14 mouse cellular contexts compared by ENCODE assay signal in the genomic region with DNA sequence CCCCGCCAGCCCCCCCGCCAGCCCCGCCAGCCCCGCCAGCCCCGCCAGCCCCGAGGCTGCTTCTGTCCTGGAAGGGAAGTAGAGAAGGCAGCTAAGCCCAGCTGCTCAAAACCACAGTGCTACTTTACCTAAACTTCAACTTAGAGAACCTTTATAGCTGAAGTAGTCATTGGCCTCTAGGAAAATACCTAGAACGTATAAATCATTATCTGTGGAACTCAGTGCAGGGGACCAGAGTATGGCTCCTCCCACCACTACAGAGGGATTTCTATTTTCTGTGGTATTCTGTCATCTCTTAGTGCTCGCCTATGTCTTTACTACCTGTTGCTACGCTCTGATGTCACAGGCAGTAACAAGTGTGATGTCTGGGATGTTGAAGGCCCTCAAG. TPM values are rescaled to one million over a fixed set of nuclear protein-coding genes. Genes with fewer than 3 reads are reported as not detected.
DNase-seq lines count a peak whose midpoint lies in the region; ATAC-seq lines count a peak whose summit lies in the region.
"Had no signal": no experiment of that assay in that cellular context is flagged by ENCODE, and none has a peak within 500 bp of the region (broad histone marks: within the 10 kb centered on the region; RNA-seq: fewer than 3 reads in every experiment).

No protein-coding gene starts in this region.

- H3K4me1 ChIP-seq in heart, embryonic 11.5 days (ENCODE audit: control insufficient read depth, insufficient read depth, low read length), result peaks cover 3% of the 10 kb centered on the region; the same call in 1 of the 2 replicates
- H3K4me1 ChIP-seq in midbrain, embryonic 11.5 days (ENCODE audit: control insufficient read depth, insufficient read depth, low read length), result peaks cover 5% of the 10 kb centered on the region; the same call in 1 of the 2 replicates
- H3K4me1 ChIP-seq in midbrain, embryonic 13.5 days (replicated peaks), result peaks cover 20% of the 10 kb centered on the region
- H3K4me1 ChIP-seq in embryonic facial prominence, embryonic 12.5 days, result peaks cover 11% of the 10 kb centered on the region

- 53% methylated on average over 9 of the region's 9 CpGs for WGBS in heart, embryonic 11.5 days (ENCODE audit: insufficient replicate concordance)
- WGBS in midbrain, embryonic 11.5 days, result 56% methylated on average over 9 of the region's 9 CpGs
- WGBS in midbrain, embryonic 13.5 days, result 72% methylated on average over 9 of the region's 9 CpGs
- 34% methylated on average over 9 of the region's 9 CpGs for WGBS in embryonic facial prominence, embryonic 12.5 days

- no peak for DNase-seq in heart, postnatal 36 days
- DNase-seq in midbrain, embryonic 11.5 days (ENCODE audit: low spot score, missing footprints), result peak; percentile 62
- no peak for DNase-seq in cerebellum, adult 8-10 months
- DNase-seq: B cell, adult 2 months; kidney, adult 2 months; lung, adult 2 months had no signal

- no peak overlapping the region for H3K4me3 ChIP-seq in heart, embryonic 11.5 days (ENCODE audit: low read depth, low read length)
- H3K4me3 ChIP-seq in midbrain, embryonic 11.5 days (ENCODE audit: low read depth, low read length), result no peak overlapping the region
- H3K4me3 ChIP-seq in midbrain, embryonic 13.5 days (replicated peaks), result no peak overlapping the region
- no peak overlapping the region for H3K4me3 ChIP-seq in embryonic facial prominence, embryonic 12.5 days
- H3K4me3 ChIP-seq: limb, embryonic 15.5 days; megakaryocyte, embryonic 14.5 days; myocyte had no signal

- peaks cover 6% of the 10 kb centered on the region; the same call in 1 of the 2 replicates for H3K36me3 ChIP-seq in heart, embryonic 11.5 days (ENCODE audit: control insufficient read depth, insufficient read depth, low read length)
- peaks cover 7% of the 10 kb centered on the region for H3K36me3 ChIP-seq in midbrain, embryonic 11.5 days (ENCODE audit: control insufficient read depth, insufficient read depth, low read length)
- peaks cover 69% of the 10 kb centered on the region for H3K36me3 ChIP-seq in midbrain, embryonic 13.5 days
- peaks cover 26% of the 10 kb centered on the region for H3K36me3 ChIP-seq in embryonic facial prominence, embryonic 12.5 days

- no peak overlapping the region for H3K27ac ChIP-seq in heart, embryonic 11.5 days (ENCODE audit: low read depth, low read length)
- no peak overlapping the region for H3K27ac ChIP-seq in midbrain, embryonic 11.5 days (ENCODE audit: low read depth, low read length)
- no peak overlapping the region for H3K27ac ChIP-seq in midbrain, embryonic 13.5 days
- peak overlapping the region; percentile 24; the same call in 1 of the 2 replicates for H3K27ac ChIP-seq in embryonic facial prominence, embryonic 12.5 days
- H3K27ac ChIP-seq: limb, embryonic 15.5 days had no signal

- H3K27me3 ChIP-seq in heart, embryonic 11.5 days (ENCODE audit: control insufficient read depth, insufficient read depth, low read length), result no peaks in the 10 kb centered on the region
- no peaks in the 10 kb centered on the region for H3K27me3 ChIP-seq in midbrain, embryonic 11.5 days (ENCODE audit: control insufficient read depth, insufficient read depth, low read length)
- H3K27me3 ChIP-seq in midbrain, embryonic 13.5 days, result no peaks in the 10 kb centered on the region
- H3K27me3 ChIP-seq in embryonic facial prominence, embryonic 12.5 days, result no peaks in the 10 kb centered on the region
- H3K27me3 ChIP-seq: limb, embryonic 15.5 days; megakaryocyte, embryonic 14.5 days had no signal

- peak overlapping the region; percentile 19; the same call in 1 of the 2 replicates for H3K4me2 ChIP-seq in heart, embryonic 11.5 days
- H3K4me2 ChIP-seq in midbrain, embryonic 11.5 days, result no peak overlapping the region
- no peak overlapping the region for H3K4me2 ChIP-seq in midbrain, embryonic 13.5 days (replicated peaks)
- H3K4me2 ChIP-seq in embryonic facial prominence, embryonic 12.5 days (replicated peaks), result no peak overlapping the region
- H3K4me2 ChIP-seq: limb, embryonic 15.5 days had no signal

- no peaks in the 10 kb centered on the region for H3K9me3 ChIP-seq in heart, embryonic 11.5 days (replicated peaks; ENCODE audit: control insufficient read depth, low read length)
- H3K9me3 ChIP-seq in midbrain, embryonic 11.5 days (ENCODE audit: control insufficient read depth, low read length), result no peaks in the 10 kb centered on the region
- H3K9me3 ChIP-seq in midbrain, embryonic 13.5 days, result no peaks in the 10 kb centered on the region
- no peaks in the 10 kb centered on the region for H3K9me3 ChIP-seq in embryonic facial prominence, embryonic 12.5 days
- H3K9me3 ChIP-seq: limb, embryonic 15.5 days; megakaryocyte, embryonic 14.5 days had no signal

- ATAC-seq in heart, embryonic 11.5 days (replicated peaks; ENCODE audit: insufficient number of reproducible peaks, low FRiP score, low TSS enrichment), result no peak
- no peak for ATAC-seq in midbrain, embryonic 11.5 days (ENCODE audit: low FRiP score)
- no peak for ATAC-seq in midbrain, embryonic 13.5 days
- ATAC-seq in embryonic facial prominence, embryonic 12.5 days (ENCODE audit: insufficient number of reproducible peaks, insufficient read depth, low FRiP score, low TSS enrichment), result no peak
- peak; percentile 24; the same call in 1 of the 2 replicates for ATAC-seq in megakaryocyte, adult 5-6 weeks (ENCODE audit: poor library complexity, severe bottlenecking)
- ATAC-seq in frontal cortex, adult (ENCODE audit: low TSS enrichment), result no peak

- no peak overlapping the region for H3K9ac ChIP-seq in heart, embryonic 11.5 days (ENCODE audit: low read depth, low read length)
- no peak overlapping the region for H3K9ac ChIP-seq in midbrain, embryonic 11.5 days (ENCODE audit: low read length)
- H3K9ac ChIP-seq in midbrain, embryonic 13.5 days (replicated peaks), result no peak overlapping the region
- no peak overlapping the region for H3K9ac ChIP-seq in embryonic facial prominence, embryonic 12.5 days
- H3K9ac ChIP-seq: limb, embryonic 15.5 days had no signal

- intact Hi-C loops in heart, postnatal 36 days (cut with DNase I), result no loop called here

RNA-seq across cellular contexts. Expression of a gene that starts 41.0 kb away (rescaled TPM):
- polyA plus RNA-seq in heart, embryonic 11.5 days (2014; fragmentation: Nextera tagmentation; extraction: Ambion mirVana), result 30.1 and 30.4 TPM in 2 replicates
- 1 to 10 TPM; 4.7 to 7.1 TPM for total RNA-seq in heart, postnatal 36 days (2021)
- polyA plus RNA-seq in midbrain, embryonic 11.5 days (2014; fragmentation: Nextera tagmentation; extraction: Ambion mirVana), result 119 and 129 TPM in 2 replicates
- polyA plus RNA-seq in midbrain, embryonic 13.5 days (2015; fragmentation: Nextera tagmentation; extraction: Ambion mirVana), result 144 and 155 TPM in 2 replicates
- polyA plus RNA-seq in embryonic facial prominence, embryonic 12.5 days (2016; fragmentation: Nextera tagmentation; extraction: Ambion mirVana), result 68.5 and 75.9 TPM in 2 replicates
- total RNA-seq in megakaryocyte, adult 5-6 weeks (2015), result 13.9 and 15.1 TPM in 2 replicates
- total RNA-seq in megakaryocyte, adult 5-6 weeks (2017), result 10.2 and 11.5 TPM in 2 replicates
